Mouse (Mus musculus) urinary bladder, adult 2 months (tissue): ENCODE results near the gene Kctd2. TPM values are rescaled to one million over a fixed set of nuclear protein-coding genes. Genes with fewer than 3 reads are reported as not detected.
A peak's percentile ranks its signal among the peaks of the same experiment; 100 is the strongest.
"Not testable (repeated sequence)": the region's sequence is repeated elsewhere in the genome, so short reads cannot be mapped to it uniquely, and the experiment has no call there.

Experiments used
- DNase-seq: peaks from one replicate; pipeline ENCODE4 v3.0.0; 2022; ENCODE audit warnings: low spot score
- polyA plus RNA-seq: library from polyadenylated mRNA; depleted of rRNA; stranded (reverse); fragments of >200 nt; gene quantifications from 2 replicates; pipeline ENCODE4 v1.2.3, GENCODE M21; 2012

The Kctd2 gene
- polyA plus RNA-seq, 1 experiment: 35.6 TPM

GRCm38 (mm10) chr11:115439906-115440595 is 20.1 kb downstream of the Kctd2 start, which contains the start of gene Trim80:
Gene Trim80, plus strand, starts transcription at chr11:115440545.
- DNase-seq: no peak

- DNase-seq: no peak
Observed at GRCm38 (mm10) chr11:115441417-115441816, 21.5 kb downstream of the Kctd2 start.

- DNase-seq: no peak
Observed at GRCm38 (mm10) chr11:115446906-115447305, 27.0 kb downstream of the Kctd2 start.

- no peak for DNase-seq
Observed at GRCm38 (mm10) chr11:115447321-115447885, 27.5 kb downstream of the Kctd2 start.

- DNase-seq: no peak
Observed at GRCm38 (mm10) chr11:115448075-115448474, 28.1 kb downstream of the Kctd2 start.

GRCm38 (mm10) chr11:115448998-115449397 is 29.1 kb downstream of the Kctd2 start:
- DNase-seq: no peak

- no peak for DNase-seq
Observed at GRCm38 (mm10) chr11:115450176-115450575, 30.2 kb downstream of the Kctd2 start.

GRCm38 (mm10) chr11:115451781-115452241 is 31.9 kb downstream of the Kctd2 start:
- DNase-seq: no peak

- DNase-seq: no peak
Observed at GRCm38 (mm10) chr11:115452281-115452860, 32.4 kb downstream of the Kctd2 start.

GRCm38 (mm10) chr11:115453306-115453705 is 33.4 kb downstream of the Kctd2 start:
- DNase-seq: no peak

- not testable (repeated sequence) for DNase-seq
Observed at GRCm38 (mm10) chr11:115454822-115455221, 34.9 kb downstream of the Kctd2 start.

GRCm38 (mm10) chr11:115455619-115456018 is 35.7 kb downstream of the Kctd2 start:
- DNase-seq: no peak

GRCm38 (mm10) chr11:115456182-115456581 is 36.3 kb downstream of the Kctd2 start:
- no peak for DNase-seq

- no peak for DNase-seq
Observed at GRCm38 (mm10) chr11:115457405-115457804, 37.5 kb downstream of the Kctd2 start.

- DNase-seq: no peak
Observed at GRCm38 (mm10) chr11:115460976-115461375, 41.0 kb downstream of the Kctd2 start.

GRCm38 (mm10) chr11:115461846-115462242 is 41.9 kb downstream of the Kctd2 start:
- DNase-seq: no peak

GRCm38 (mm10) chr11:115462243-115462891 is 42.4 kb downstream of the Kctd2 start, which contains the start of gene Slc16a5:
Gene Slc16a5, plus strand, starts transcription at chr11:115462474.
- no peak for DNase-seq

GRCm38 (mm10) chr11:115463397-115463796 is 43.5 kb downstream of the Kctd2 start:
- no peak for DNase-seq

GRCm38 (mm10) chr11:115464851-115465250 is 44.9 kb downstream of the Kctd2 start:
- no peak for DNase-seq

GRCm38 (mm10) chr11:115467217-115467618 is 47.3 kb downstream of the Kctd2 start:
- DNase-seq: no peak

- no peak for DNase-seq
Observed at GRCm38 (mm10) chr11:115472183-115472582, 52.3 kb downstream of the Kctd2 start.

- DNase-seq: peak; percentile 86
Observed at GRCm38 (mm10) chr11:115473626-115474275, 53.8 kb downstream of the Kctd2 start.
